Mouse (Mus musculus) limb, embryonic 14.5 days (tissue): Measurements from ENCODE around the gene Nipsnap3a. TPM values are rescaled to one million over a fixed set of nuclear protein-coding genes. Genes with fewer than 3 reads are reported as not detected.
A peak's percentile ranks its signal among the peaks of the same experiment; 100 is the strongest.

Experiments
- ATAC-seq: fragments of 200-750 bp; cut with Nextera tagmentation; 2 replicates; pipeline ENCODE4 v1.8.0; 2017; ENCODE audit warnings: low read depth, moderate number of reproducible peaks, moderate TSS enrichment; ENCODE audit not compliant: low FRiP score
- DNase-seq: peaks from one replicate; pipeline ENCODE4 v3.0.0-alpha.2; 2015; ENCODE audit warnings: low spot score
- H3K27ac ChIP-seq: fragments of 300-500 bp; sonication (generic); replicated peaks from 2 replicates; pipeline ENCODE4 v1.5.1; 2014; ENCODE audit warnings: low read depth, mild to moderate bottlenecking, low read length, moderate library complexity, mixed read lengths
- H3K27me3 ChIP-seq: fragments of 300-500 bp; sonication (generic); 2 replicates; pipeline ENCODE4 v1.6.1; 2014; ENCODE audit warnings: low read length, mixed read lengths; ENCODE audit not compliant: control insufficient read depth, insufficient read depth
- H3K36me3 ChIP-seq: fragments of 300-500 bp; sonication (generic); 2 replicates; pipeline ENCODE4 v1.6.1; 2014; ENCODE audit warnings: mild to moderate bottlenecking, low read length, moderate library complexity, mixed read lengths; ENCODE audit not compliant: control insufficient read depth, insufficient read depth
- H3K4me1 ChIP-seq: fragments of 300-500 bp; sonication (generic); 2 replicates; pipeline ENCODE4 v1.6.1; 2014; ENCODE audit warnings: antibody characterized with exemption, low read length, mixed read lengths; ENCODE audit not compliant: control insufficient read depth, insufficient read depth
- H3K4me2 ChIP-seq: fragments of 300-500 bp; sonication (generic); replicated peaks from 2 replicates; pipeline ENCODE4 v1.6.1; 2014; ENCODE audit warnings: low read depth, mild to moderate bottlenecking, low read length, moderate library complexity; ENCODE audit not compliant: severe bottlenecking
- H3K4me3 ChIP-seq: fragments of 300-500 bp; sonication (generic); replicated peaks from 2 replicates; pipeline ENCODE4 v1.5.1; 2014; ENCODE audit warnings: low read length
- H3K9ac ChIP-seq: fragments of 300-500 bp; sonication (generic); 2 replicates; pipeline ENCODE4 v1.6.1; 2014; ENCODE audit warnings: mild to moderate bottlenecking, low read depth, low read length, moderate library complexity; ENCODE audit not compliant: severe bottlenecking
- H3K9me3 ChIP-seq: fragments of 300-500 bp; sonication (generic); 2 replicates; pipeline ENCODE4 v1.6.1; 2016; ENCODE audit warnings: low read length; ENCODE audit not compliant: control insufficient read depth
- POLR2A ChIP-seq: fragments of 200-500 bp; IDR thresholded peaks from 2 replicates; pipeline ENCODE4 v1.8.0; 2012; ENCODE audit warnings: inconsistent platforms, mild to moderate bottlenecking, moderate library complexity, borderline replicate concordance; ENCODE audit not compliant: insufficient read depth, insufficient read length; ENCODE audit errors: extremely low read depth
- WGBS: fragments of 180-500 bp; shearing (Covaris S2); extraction: QIAGEN DNeasy Blood & Tissue Kit; methylation state at CpG from one replicate; pipeline ENCODE4 v1.1.7; 2014; 5-methylcytosine and 5-hydroxymethylcytosine counted together
- polyA plus RNA-seq, 2 experiments: library from polyadenylated mRNA; depleted of rRNA in 1 of 2; stranded (reverse) in 1 of 2; unstranded in 1 of 2; fragments of >200 nt; fragmentation: Nextera tagmentation in 1 of 2; extraction: Ambion mirVana in 1 of 2; gene quantifications; 2 replicates each; pipeline versions ENCODE4 v1.2.1 to v1.2.3; 2012 to 2014

The Nipsnap3a gene
- polyA plus RNA-seq, 2 experiments = not detected

- Histone ChIP-seq H3K4me3 (peak within 1 kb of the TSS; percentile 78), H3K9me3 (peaks cover 2% of the 10 kb centered on the region; the same call in 1 of the 2 replicates), H3K4me1 (0 out of 2 replicates have a peak, but pooled peaks cover 3% of the 10 kb centered on the region), H3K27me3 (no peaks in the 10 kb centered on the region), H3K36me3 (peaks cover 11% of the 10 kb centered on the region), H3K9ac (peak within 1 kb of the TSS; percentile 64), H3K4me2 (peak within 1 kb of the TSS; percentile 64), H3K27ac (peak within 1 kb of the TSS; percentile 72; the same call in 1 of the 2 replicates)
- DNase-seq (peak; percentile 95), ATAC-seq (peak; percentile 95)
- TF ChIP-seq POLR2A = no peak; the same call in 1 of the 2 replicates
- under 1% methylated on average over 60 of the region's 63 CpGs for WGBS
Measured at GRCm38 (mm10) chr4:53011732-53012361, 22.8 kb downstream of the Nipsnap3a start, which contains the start of gene Nipsnap3b. Nipsnap3b (plus strand) TSS chr4:53011880.

GRCm38 (mm10) chr4:53014421-53014820 is 25.3 kb downstream of the Nipsnap3a start:
- H3K9ac ChIP-seq = no peak overlapping the region
- no peak for ATAC-seq

GRCm38 (mm10) chr4:53015024-53015423 is 26.0 kb downstream of the Nipsnap3a start:
- Histone ChIP-seq H3K27me3 (no peaks in the 10 kb centered on the region), H3K4me2 (no peak overlapping the region), H3K36me3 (peaks cover 31% of the 10 kb centered on the region), H3K9me3 (peaks cover 4% of the 10 kb centered on the region; the same call in 1 of the 2 replicates), H3K9ac (no peak overlapping the region), H3K4me1 (0 out of 2 replicates have a peak, but pooled peaks cover 3% of the 10 kb centered on the region), H3K27ac (no peak overlapping the region), H3K4me3 (no peak overlapping the region)
- TF ChIP-seq POLR2A = no peak
- ATAC-seq = no peak
- no peak for DNase-seq
- 91% methylated on average over 3 of the region's 3 CpGs for WGBS

More at GRCm38 (mm10) chr4:53014421-53014820, 25.3 kb downstream of the Nipsnap3a start:
- no peak overlapping the region for H3K4me3 ChIP-seq
- peaks cover 4% of the 10 kb centered on the region; the same call in 1 of the 2 replicates for H3K9me3 ChIP-seq
- no peak overlapping the region for H3K4me2 ChIP-seq
- peaks cover 27% of the 10 kb centered on the region for H3K36me3 ChIP-seq
- 90% methylated on average over 7 of the region's 7 CpGs for WGBS
- no peak for TF ChIP-seq POLR2A
- no peak for DNase-seq
- H3K27me3 ChIP-seq = no peaks in the 10 kb centered on the region
- no peak overlapping the region for H3K27ac ChIP-seq
- H3K4me1 ChIP-seq = 0 out of 2 replicates have a peak, but pooled peaks cover 3% of the 10 kb centered on the region

GRCm38 (mm10) chr4:53018392-53018791 is 29.3 kb downstream of the Nipsnap3a start:
- DNase-seq (no peak), ATAC-seq (no peak)
- WGBS = 95% methylated on average over 1 of the region's 1 CpGs
- H3K4me1 ChIP-seq = no peaks in the 10 kb centered on the region
- TF ChIP-seq POLR2A = no peak
- H3K36me3 ChIP-seq = peaks cover 38% of the 10 kb centered on the region
- peaks cover 4% of the 10 kb centered on the region; the same call in 1 of the 2 replicates for H3K9me3 ChIP-seq
- H3K4me2 ChIP-seq = no peak overlapping the region
- H3K4me3 ChIP-seq = no peak overlapping the region
- H3K27me3 ChIP-seq = no peaks in the 10 kb centered on the region
- no peak overlapping the region for H3K27ac ChIP-seq
- no peak overlapping the region for H3K9ac ChIP-seq

- WGBS = 93% methylated on average over 14 of the region's 14 CpGs
- no peak for ATAC-seq
- Histone ChIP-seq H3K36me3 (peaks cover 17% of the 10 kb centered on the region; the same call in 1 of the 2 replicates), H3K4me1 (no peaks in the 10 kb centered on the region), H3K9me3 (no peaks in the 10 kb centered on the region; the same call in 1 of the 2 replicates), H3K9ac (no peak overlapping the region), H3K4me3 (no peak overlapping the region), H3K4me2 (no peak overlapping the region), H3K27ac (no peak overlapping the region), H3K27me3 (no peaks in the 10 kb centered on the region)
- no peak for DNase-seq
- no peak for TF ChIP-seq POLR2A
Measured at GRCm38 (mm10) chr4:53023189-53023925, 34.3 kb downstream of the Nipsnap3a start.
